Mouse (Mus musculus) kidney, embryonic 16.5 days (tissue): ENCODE measurements at regions not wholly inside any gene's neighbourhood (a gene's known extent, or its start where the extent isn't known, plus 50 kb on each side); places are given as distances from the start of the nearest gene placed in this dataset.

Experiments
- ATAC-seq: fragments of 200-750 bp; cut with Nextera tagmentation; 2 replicates; pipeline ENCODE4 v1.8.0; 2017; ENCODE audit warnings: moderate TSS enrichment; ENCODE audit not compliant: low FRiP score, low TSS enrichment
- H3K27ac ChIP-seq: fragments of 300-500 bp; sonication (generic); 2 replicates; pipeline ENCODE4 v1.5.1; 2014; ENCODE audit warnings: low read length
- H3K27me3 ChIP-seq: fragments of 300-500 bp; sonication (generic); 2 replicates; pipeline ENCODE4 v1.6.1; 2014; ENCODE audit warnings: low read length, control low read depth, mixed read lengths; ENCODE audit not compliant: insufficient read depth
- H3K36me3 ChIP-seq: fragments of 300-500 bp; sonication (generic); 2 replicates; pipeline ENCODE4 v1.6.1; 2014; ENCODE audit warnings: low read length, control low read depth, mixed read lengths; ENCODE audit not compliant: insufficient read depth
- H3K4me1 ChIP-seq: fragments of 300-500 bp; sonication (generic); 2 replicates; pipeline ENCODE4 v1.6.1; 2014; ENCODE audit warnings: low read length, control low read depth, mixed read lengths; ENCODE audit not compliant: insufficient read depth
- H3K4me2 ChIP-seq: fragments of 300-500 bp; sonication (generic); replicated peaks from 2 replicates; pipeline ENCODE4 v1.6.1; 2014; ENCODE audit warnings: low read depth, low read length
- H3K4me3 ChIP-seq: fragments of 300-500 bp; sonication (generic); 2 replicates; pipeline ENCODE4 v1.5.1; 2014; ENCODE audit warnings: mild to moderate bottlenecking, low read length
- H3K9ac ChIP-seq: fragments of 300-500 bp; sonication (generic); replicated peaks from 2 replicates; pipeline ENCODE4 v1.6.1; 2014; ENCODE audit warnings: low read length
- H3K9me3 ChIP-seq: fragments of 300-500 bp; sonication (generic); 2 replicates; pipeline ENCODE4 v1.6.1; 2016; ENCODE audit warnings: low read length, control low read depth
- WGBS: fragments of 180-500 bp; shearing (Covaris S2); extraction: QIAGEN DNeasy Blood & Tissue Kit; methylation state at CpG from one replicate; pipeline ENCODE4 v1.1.7; 2014; 5-methylcytosine and 5-hydroxymethylcytosine counted together

DNA sequence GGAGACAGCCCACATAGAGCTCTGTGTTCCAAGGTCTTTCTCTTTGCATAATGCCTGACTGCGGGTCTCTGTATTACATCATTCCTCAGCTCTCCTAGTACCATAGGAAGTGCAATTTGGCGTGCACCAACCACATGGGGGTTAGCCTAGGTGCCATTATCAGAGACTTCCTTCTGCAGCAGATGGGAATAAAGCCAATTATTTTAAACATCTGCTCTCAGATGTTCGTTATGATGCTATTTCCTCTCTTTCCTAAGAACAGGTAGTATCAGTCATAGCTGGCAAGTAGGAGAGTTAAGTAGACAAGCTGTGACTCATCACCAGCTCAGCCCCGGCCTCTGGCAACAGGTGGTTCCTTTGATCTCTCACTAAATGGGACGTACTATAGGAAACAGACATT is 55.1 kb upstream of the Akap6 start:
- Histone ChIP-seq H3K4me2 (no peak overlapping the region), H3K36me3 (no peaks in the 10 kb centered on the region), H3K4me1 (no peaks in the 10 kb centered on the region), H3K27me3 (no peaks in the 10 kb centered on the region), H3K4me3 (no peak overlapping the region), H3K27ac (no peak overlapping the region), H3K9ac (no peak overlapping the region), H3K9me3 (no peaks in the 10 kb centered on the region)
- no peak for ATAC-seq
- WGBS, result 63% methylated on average over 5 of the region's 5 CpGs
